Mouse (Mus musculus) CH12.LX (cell line): ENCODE measurements around the gene Usp7. TPM values are rescaled to one million over a fixed set of nuclear protein-coding genes. Genes with fewer than 3 reads are reported as not detected.

Source experiments
- DNase-seq: peaks from one replicate; pipeline ENCODE4 v3.0.0-alpha.2; 2013; ENCODE audit errors: extremely low read depth
- H3K27ac ChIP-seq: 2 replicates; pipeline ENCODE4 v1.5.1; 2012; ENCODE audit warnings: low read depth, mild to moderate bottlenecking, control low read depth, moderate library complexity; ENCODE audit not compliant: insufficient read depth
- H3K27me3 ChIP-seq: replicated peaks from 2 replicates; pipeline ENCODE3; 2012; ENCODE audit warnings: inconsistent platforms
- H3K36me3 ChIP-seq, 2 experiments: replicated peaks in 1 of 2; 2 replicates each; pipeline versions ENCODE3 to v1.6.1; 2012; ENCODE audit warnings: inconsistent platforms in 1 of 2, low read length in 1 of 2, mild to moderate bottlenecking in 1 of 2, mixed read lengths in 1 of 2, moderate library complexity in 1 of 2; ENCODE audit not compliant: control insufficient read depth in 1 of 2, insufficient read depth in 1 of 2
- H3K4me1 ChIP-seq, 2 experiments: 2 replicates each; pipeline ENCODE4 v1.6.1; 2012; ENCODE audit warnings: inconsistent platforms in 1 of 2, moderate library complexity in 1 of 2; ENCODE audit not compliant: insufficient read depth in 2 of 2, control insufficient read depth in 1 of 2
- H3K4me2 ChIP-seq: 2 replicates; pipeline ENCODE4 v1.6.1; 2012; ENCODE audit warnings: low read depth, mild to moderate bottlenecking, control low read depth; ENCODE audit not compliant: poor library complexity, insufficient read depth, severe bottlenecking
- H3K4me3 ChIP-seq, 3 experiments: fragments of 150-350 bp in 1 of 3; sonication (generic) in 1 of 3; replicated peaks in 1 of 3; 2 replicates each; pipeline versions ENCODE3 to v1.5.1; 2011 to 2012; ENCODE audit warnings: low read depth in 2 of 3, low read length in 2 of 3, mild to moderate bottlenecking in 2 of 3, moderate library complexity in 2 of 3, control low read depth in 1 of 3, improper control_type of control experiment in 1 of 3, inconsistent platforms in 1 of 3, mixed read lengths in 1 of 3; ENCODE audit not compliant: poor library complexity in 1 of 3
- H3K79me2 ChIP-seq: replicated peaks from 2 replicates; pipeline ENCODE4 v1.6.1; 2012; ENCODE audit warnings: mild to moderate bottlenecking, moderate library complexity; ENCODE audit not compliant: control insufficient read depth, poor library complexity, insufficient read depth, severe bottlenecking; ENCODE audit errors: extremely low read depth
- H3K9ac ChIP-seq: 2 replicates; pipeline ENCODE4 v1.6.1; 2012; ENCODE audit warnings: low read depth, mild to moderate bottlenecking, control low read depth, moderate library complexity; ENCODE audit not compliant: insufficient read depth
- H3K9me3 ChIP-seq: replicated peaks from 2 replicates; pipeline ENCODE3; 2012; ENCODE audit warnings: low read length, inconsistent platforms, mixed read lengths
- ELF1 ChIP-seq: IDR thresholded peaks from 2 replicates; pipeline ENCODE4 v1.6.1; 2014; ENCODE audit warnings: low read depth, mild to moderate bottlenecking, inconsistent platforms, low read length, improper control_type of control experiment
- JUN ChIP-seq: IDR thresholded peaks from 2 replicates; pipeline ENCODE4 v1.6.1; 2011; ENCODE audit warnings: low read depth, mild to moderate bottlenecking, low read length, improper control_type of control experiment, moderate library complexity; ENCODE audit not compliant: insufficient read depth
- KAT2A ChIP-seq: IDR thresholded peaks from 2 replicates; pipeline ENCODE4 v1.6.1; 2012; ENCODE audit warnings: low read length, improper control_type of control experiment, inconsistent platforms; ENCODE audit not compliant: insufficient replicate concordance
- MAX ChIP-seq: IDR thresholded peaks from 2 replicates; pipeline ENCODE4 v1.6.1; 2011; ENCODE audit warnings: low read length, improper control_type of control experiment
- MXI1 ChIP-seq: IDR thresholded peaks from 2 replicates; pipeline ENCODE4 v1.6.1; 2011; ENCODE audit warnings: mild to moderate bottlenecking, low read depth, low read length, improper control_type of control experiment
- NELFE ChIP-seq: IDR thresholded peaks from 2 replicates; pipeline ENCODE4 v1.6.1; 2011; ENCODE audit warnings: low read depth, low read length, improper control_type of control experiment
- POLR2AphosphoS2 ChIP-seq: IDR thresholded peaks from 2 replicates; pipeline ENCODE4 v1.6.1; 2011; ENCODE audit warnings: low read depth, low read length, improper control_type of control experiment
- SIN3A ChIP-seq: IDR thresholded peaks from 2 replicates; pipeline ENCODE4 v1.6.1; 2012; ENCODE audit warnings: low read length, improper control_type of control experiment, inconsistent platforms
- TBP ChIP-seq: conservative IDR thresholded peaks from 2 replicates; pipeline ENCODE4 v1.6.1; 2011; ENCODE audit warnings: low read depth, low read length, improper control_type of control experiment
- USF2 ChIP-seq: conservative IDR thresholded peaks from 2 replicates; pipeline ENCODE4 v1.6.1; 2011; ENCODE audit warnings: low read depth, low read length, improper control_type of control experiment
- dilution Hi-C: fragments of 300-500 bp; cut with MboI; formaldehyde crosslinking; loops from 2 replicates; pipeline ENCODE4 v1.14.3; 2020; ENCODE audit warnings: low sequenced_read_pairs; ENCODE audit not compliant: extremely low pct_unique_long_range_greater_than_20kb, extremely low pct_ligation_motif_present
- in situ Hi-C: fragments of 300-500 bp; cut with MboI; formaldehyde crosslinking; loops from 3 replicates; pipeline ENCODE4 v1.14.3; 2019; ENCODE audit warnings: low sequenced_read_pairs, low pct_ligation_motif_present, low pct_unique_long_range_greater_than_20kb, mixed read lengths
- polyA plus RNA-seq: library from polyadenylated mRNA; unstranded; fragments of >175 nt; gene quantifications from 2 replicates; pipeline ENCODE4 v1.2.1, GENCODE M21; 2012; ENCODE audit warnings: low read depth; ENCODE audit not compliant: insufficient read length
- total RNA-seq, 2 experiments: library from RNA; depleted of rRNA; stranded (reverse); fragments of 300-350 nt in 1 of 2; fragments of >200 nt in 1 of 2; gene quantifications; 2 replicates each; pipeline ENCODE4 v1.2.3; 2012 to 2014

Usp7 gene
- total and polyA plus RNA-seq, 3 experiments = 113 to 169 (median 143) TPM

- peaks cover 5 to 62% of the 10 kb centered on the region in 2 experiments for H3K36me3 ChIP-seq
- TF ChIP-seq KAT2A (no peak), MXI1 (no peak), ELF1 (no peak), NELFE (0 out of 2 replicates have a peak, but pooled peaks have one; percentile 16), JUN (no peak)
- TF ChIP-seq, all 38 proteins: peak for 1
- no peak overlapping the region for H3K4me2 ChIP-seq
- peaks cover 92% of the 10 kb centered on the region for H3K79me2 ChIP-seq
- H3K4me3 ChIP-seq = no peak overlapping the region
- dilution Hi-C loops = no loop called here
- H3K27me3 ChIP-seq = no peaks in the 10 kb centered on the region
- no peak overlapping the region for H3K9ac ChIP-seq
- in situ Hi-C loops = no loop called here
- no peak overlapping the region for H3K27ac ChIP-seq
- no peaks in the 10 kb centered on the region for H3K9me3 ChIP-seq
- peaks cover 34 to 96% of the 10 kb centered on the region in 2 experiments for H3K4me1 ChIP-seq
- no peak for DNase-seq
Observed at GRCm38 (mm10) chr16:8720447-8720846, 71.7 kb downstream of the Usp7 start.

- DNase-seq = no peak
- peaks cover 92% of the 10 kb centered on the region for H3K79me2 ChIP-seq
- H3K4me3 ChIP-seq = no peak overlapping the region
- dilution Hi-C loops (no loop called here), in situ Hi-C loops (no loop called here)
- no peaks in the 10 kb centered on the region for H3K27me3 ChIP-seq
- H3K4me1 ChIP-seq = peaks cover 24 to 97% of the 10 kb centered on the region in 2 experiments
- no peak overlapping the region for H3K4me2 ChIP-seq
- peak; percentile 42; the same call in 1 of the 2 replicates for TF ChIP-seq MXI1
- no peak for TF ChIP-seq TBP
- no peak for TF ChIP-seq POLR2AphosphoS2
- peak; percentile 71 for TF ChIP-seq SIN3A
- peak overlapping the region; percentile 40; the same call in 1 of the 2 replicates for H3K27ac ChIP-seq
- H3K9me3 ChIP-seq = no peaks in the 10 kb centered on the region
- H3K9ac ChIP-seq = no peak overlapping the region
- peaks cover 27 to 83% of the 10 kb centered on the region in 2 experiments for H3K36me3 ChIP-seq
Observed at GRCm38 (mm10) chr16:8717744-8718143, 74.4 kb downstream of the Usp7 start.

- no peak for DNase-seq
- H3K9ac ChIP-seq = no peak overlapping the region
- in situ Hi-C loops = no loop called here
- dilution Hi-C loops = no loop called here
- no peaks in the 10 kb centered on the region for H3K9me3 ChIP-seq
- no peaks in the 10 kb centered on the region for H3K27me3 ChIP-seq
- H3K4me1 ChIP-seq = peaks cover 23 to 83% of the 10 kb centered on the region in 2 experiments
- H3K36me3 ChIP-seq = peaks cover 41 to 83% of the 10 kb centered on the region in 2 experiments
- no peak overlapping the region for H3K4me3 ChIP-seq
- peaks cover 92% of the 10 kb centered on the region for H3K79me2 ChIP-seq
- peak; percentile 17; the same call in 1 of the 2 replicates for TF ChIP-seq MAX
- no peak for TF ChIP-seq USF2
- peak; percentile 22; the same call in 1 of the 2 replicates for TF ChIP-seq SIN3A
- no peak for TF ChIP-seq KAT2A
- peak overlapping the region; percentile 51 for H3K27ac ChIP-seq
- peak overlapping the region; percentile 27 for H3K4me2 ChIP-seq
Observed at GRCm38 (mm10) chr16:8716300-8716699, 75.8 kb downstream of the Usp7 start.
